Mouse (Mus musculus) adrenal gland, adult 8-10 months (tissue): ENCODE measurements around the gene Olfr1178. TPM values are rescaled to one million over a fixed set of nuclear protein-coding genes. Genes with fewer than 3 reads are reported as not detected.

ENCODE experiments used
- DNase-seq: peaks from one replicate; pipeline ENCODE4 v3.0.0; 2022
- total RNA-seq, 4 experiments: library from RNA; stranded (reverse); gene quantifications; 2 replicates each; pipeline ENCODE4 v1.2.4; 2022

The Olfr1178 gene
- total RNA-seq, result not detected

- no peak for DNase-seq
Observed at GRCm38 (mm10) chr2:88386762-88387161, at the start of gene Olfr1178. Gene Olfr1178 (plus strand): TSS chr2:88387062.

GRCm38 (mm10) chr2:88346392-88346791, 40.5 kb upstream of the Olfr1178 start, which contains the start of gene Olfr1177-ps:
Gene Olfr1177-ps (minus strand): TSS chr2:88346492.
- no peak for DNase-seq

DNA sequence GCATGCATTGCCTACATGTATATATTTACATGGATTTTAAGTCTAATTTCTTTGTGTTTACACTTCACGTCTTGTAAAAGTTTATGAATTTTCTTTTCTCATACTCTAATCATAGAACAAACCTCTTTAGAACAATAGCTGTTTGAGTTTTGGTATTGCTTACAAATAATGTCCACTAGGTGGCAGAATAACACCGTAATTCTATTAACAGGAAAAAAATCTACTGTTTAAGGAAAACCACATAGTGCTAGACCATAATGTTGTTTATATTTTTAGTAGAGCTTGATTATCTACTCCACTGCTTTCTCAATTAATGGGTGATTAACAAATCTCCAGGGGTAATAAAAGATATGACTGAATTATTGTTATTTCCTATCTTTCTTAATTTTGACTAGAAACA, 30.6 kb upstream of the Olfr1178 start:
- DNase-seq, result no peak

- DNase-seq, result no peak
Observed at GRCm38 (mm10) chr2:88406353-88406752, 19.5 kb downstream of the Olfr1178 start, which contains the start of gene Olfr1179. Gene Olfr1179 (minus strand): TSS chr2:88406453.

DNA sequence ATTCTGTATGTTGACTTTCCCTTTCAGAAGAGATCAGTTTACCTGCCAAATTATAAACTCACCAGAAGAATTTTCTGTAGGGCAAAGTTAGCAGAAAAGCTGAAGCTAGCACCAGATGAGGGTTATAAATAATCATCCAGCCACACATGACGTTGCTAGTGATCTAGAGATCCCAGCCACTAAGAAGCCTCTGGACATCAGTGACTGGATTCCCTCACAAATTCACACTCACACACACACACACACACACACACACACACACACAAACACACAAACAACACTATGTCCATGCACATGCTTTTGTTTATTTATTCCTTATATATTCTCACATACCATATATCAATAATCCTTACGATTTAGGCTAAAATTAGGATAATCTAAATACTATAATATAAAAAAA, 32.2 kb downstream of the Olfr1178 start, which contains the start of gene Olfr1180:
TSS of gene Olfr1180 (minus strand) at position 101 of the 400 bp plus-strand sequence.
- DNase-seq, result no peak

DNA sequence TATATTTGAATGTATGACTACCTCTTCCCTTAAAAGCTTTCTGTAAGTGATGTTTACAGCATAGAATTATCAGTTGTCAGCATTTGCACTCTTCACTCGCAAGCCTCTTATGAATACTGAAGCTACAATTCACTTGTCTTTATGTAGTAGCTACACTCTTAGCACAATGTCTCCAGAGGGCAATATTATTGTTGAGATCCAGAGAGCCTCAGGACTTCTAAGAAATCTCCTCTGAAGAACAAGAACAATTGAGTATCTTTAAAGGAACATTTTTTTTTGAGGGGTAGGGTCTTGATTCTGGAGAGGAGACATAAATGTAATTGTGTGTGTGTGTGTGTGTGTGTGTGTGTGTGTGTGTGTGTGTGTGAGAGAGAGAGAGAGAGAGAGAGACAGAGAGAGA, 39.2 kb downstream of the Olfr1178 start, which contains the start of gene Olfr1181:
TSS of gene Olfr1181 (minus strand) at position 101 of the 400 bp plus-strand sequence.
- DNase-seq, result no peak

GRCm38 (mm10) chr2:88449031-88449430, 62.2 kb downstream of the Olfr1178 start, which contains the start of gene Gm13757:
Gene Gm13757 (minus strand): TSS chr2:88449131.
- DNase-seq, result no peak

Other genes starting within 250 kb of the Olfr1178 start
- gene Olfr1167, start 231.9 kb upstream of the Olfr1178 start, total RNA-seq, result not detected
- not detected for gene Olfr1168, start 205.2 kb upstream of the Olfr1178 start, total RNA-seq
- not detected for gene Olfr1170, start 158.7 kb upstream of the Olfr1178 start, total RNA-seq
- gene Olfr1173, start 107.2 kb upstream of the Olfr1178 start, total RNA-seq, result not detected
- gene Olfr1174-ps, start 71.9 kb upstream of the Olfr1178 start, total RNA-seq, result not detected
- under 1 TPM in 1 of 4 experiments, not detected in 3; 0.06 TPM for gene Olfr1175-ps, start 59.8 kb upstream of the Olfr1178 start, total RNA-seq
- not detected for gene Olfr1176, start 50.3 kb upstream of the Olfr1178 start, total RNA-seq
- not detected for gene Olfr1177-ps, start 40.6 kb upstream of the Olfr1178 start, total RNA-seq
- gene Olfr1179, start 19.4 kb downstream of the Olfr1178 start, total RNA-seq, result not detected
- gene Olfr1180, start 32.1 kb downstream of the Olfr1178 start, total RNA-seq, result not detected
- gene Olfr1181, start 39.1 kb downstream of the Olfr1178 start, total RNA-seq, result not detected
- not detected for gene Gm13757, start 62.1 kb downstream of the Olfr1178 start, total RNA-seq
- not detected for gene Olfr1183, start 67.8 kb downstream of the Olfr1178 start, total RNA-seq
- not detected for gene Olfr1184, start 96.5 kb downstream of the Olfr1178 start, total RNA-seq
- not detected for gene Olfr1185-ps1, start 106.3 kb downstream of the Olfr1178 start, total RNA-seq
- gene Olfr1186, start 131.5 kb downstream of the Olfr1178 start, total RNA-seq, result not detected
- gene Olfr1188, start 169.9 kb downstream of the Olfr1178 start, total RNA-seq, result not detected
- gene Olfr1189, start 199.4 kb downstream of the Olfr1178 start, total RNA-seq, result not detected